Comparison of ENCODE assay signal across 17 mouse cellular contexts in genomic region chr2:128086301-128086886, GRCm38 (mm10). TPM values are rescaled to one million over a fixed set of nuclear protein-coding genes. Genes with fewer than 3 reads are reported as not detected.
DNase-seq lines count a peak whose midpoint lies in the region; ATAC-seq lines count a peak whose summit lies in the region.
"Had no signal": no experiment of that assay in that cellular context is flagged by ENCODE, and none has a peak within 500 bp of the region (broad histone marks: within the 10 kb centered on the region; RNA-seq: fewer than 3 reads in every experiment).

No protein-coding gene starts in this region.

- peaks cover 39% of the 10 kb centered on the region for H3K4me1 ChIP-seq in heart, embryonic 10.5 days
- peaks cover 32% of the 10 kb centered on the region; the same call in 1 of the 2 replicates for H3K4me1 ChIP-seq in kidney, embryonic 14.5 days (ENCODE audit: control insufficient read depth, insufficient read depth, low read length)
- H3K4me1 ChIP-seq: embryonic facial prominence, embryonic 12.5 days had no signal

- H3K36me3 ChIP-seq in heart, embryonic 10.5 days: no peaks in the 10 kb centered on the region
- no peaks in the 10 kb centered on the region for H3K36me3 ChIP-seq in kidney, embryonic 14.5 days (ENCODE audit: control insufficient read depth, insufficient read depth, low read length)
- H3K36me3 ChIP-seq: embryonic facial prominence, embryonic 12.5 days; liver, embryonic 12.5 days; neural tube, embryonic 13.5 days; stomach, embryonic 15.5 days had no signal

- H3K4me2 ChIP-seq in kidney, embryonic 14.5 days (replicated peaks; ENCODE audit: low read depth, low read length): peak overlapping the region; percentile 4; the same call in 1 of the 2 replicates
- H3K4me2 ChIP-seq: embryonic facial prominence, embryonic 12.5 days; liver, embryonic 12.5 days; neural tube, embryonic 13.5 days; stomach, embryonic 15.5 days had no signal

- peak overlapping the region; percentile 74 for H3K27ac ChIP-seq in heart, embryonic 10.5 days
- no peak overlapping the region; the same call in 1 of the 2 replicates for H3K27ac ChIP-seq in kidney, embryonic 14.5 days (ENCODE audit: low read depth, low read length)
- H3K27ac ChIP-seq: embryonic facial prominence, embryonic 12.5 days; liver, embryonic 12.5 days; neural tube, embryonic 13.5 days; stomach, embryonic 15.5 days had no signal

- no peaks in the 10 kb centered on the region for H3K27me3 ChIP-seq in heart, embryonic 10.5 days (ENCODE audit: insufficient read depth, poor library complexity, severe bottlenecking)
- H3K27me3 ChIP-seq in kidney, embryonic 14.5 days (ENCODE audit: control insufficient read depth, insufficient read depth, low read length): no peaks in the 10 kb centered on the region
- H3K27me3 ChIP-seq: embryonic facial prominence, embryonic 12.5 days; liver, embryonic 12.5 days; neural tube, embryonic 13.5 days; stomach, embryonic 15.5 days had no signal

- no peak overlapping the region for H3K4me3 ChIP-seq in heart, embryonic 10.5 days
- H3K4me3 ChIP-seq in kidney, embryonic 14.5 days (ENCODE audit: low read length): no peak overlapping the region
- H3K4me3 ChIP-seq: embryonic facial prominence, embryonic 12.5 days; liver, embryonic 12.5 days; megakaryocyte, embryonic 14.5 days; neural tube, embryonic 13.5 days; stomach, embryonic 15.5 days had no signal

- no peaks in the 10 kb centered on the region for H3K9me3 ChIP-seq in heart, embryonic 10.5 days
- peaks cover 4% of the 10 kb centered on the region; the same call in 1 of the 2 replicates for H3K9me3 ChIP-seq in kidney, embryonic 14.5 days (ENCODE audit: control insufficient read depth, low read length)
- H3K9me3 ChIP-seq: embryonic facial prominence, embryonic 12.5 days; liver, embryonic 12.5 days; megakaryocyte, embryonic 14.5 days; stomach, embryonic 15.5 days had no signal

- H3K9ac ChIP-seq in kidney, embryonic 14.5 days (ENCODE audit: low read depth, low read length): no peak overlapping the region
- H3K9ac ChIP-seq: embryonic facial prominence, embryonic 12.5 days; liver, embryonic 12.5 days; neural tube, embryonic 13.5 days; stomach, embryonic 15.5 days had no signal

- ATAC-seq in kidney, embryonic 14.5 days (ENCODE audit: low FRiP score, low TSS enrichment): no peak
- ATAC-seq: liver, embryonic 12.5 days had no signal

- 41% methylated on average over 14 of the region's 14 CpGs for WGBS in heart, embryonic 10.5 days
- WGBS in kidney, embryonic 14.5 days: 18% methylated on average over 14 of the region's 14 CpGs

- DNase-seq in heart, embryonic 10.5 days (ENCODE audit: low spot score): no peak
- DNase-seq in heart, adult 8-10 months (ENCODE audit: low spot score): no peak
- no peak for DNase-seq in kidney, postnatal 25 days
- peak; percentile 43 to 49 for DNase-seq in right cerebral cortex, adult 2 months (ENCODE audit: low spot score in 2 of 2)
- DNase-seq in right cerebral cortex, postnatal 14 days: no peak
- DNase-seq in urinary bladder, postnatal 36 days (ENCODE audit: low spot score in 2 of 2): no peak
- DNase-seq: adrenal gland, adult 2 months; cerebellum, adult 18-20 months; kidney, postnatal 10 days; layer of hippocampus, adult 9-11 months; spleen, adult 18-20 months had no signal

RNA-seq across cellular contexts. Expression of gene Bcl2l11, which starts 39.4 kb away (rescaled TPM):
- 16.9 and 17.4 TPM in 2 replicates for polyA plus RNA-seq in heart, embryonic 10.5 days (2016; fragmentation: Nextera tagmentation; extraction: Ambion mirVana)
- 10 to 100 TPM in 2 of 4 experiments, 1 to 10 TPM in 2; 7.6 to 16.4 (median 11.3) TPM for total RNA-seq in heart, adult 8-10 months (2022)
- 20.0 and 31.6 TPM in 2 replicates for polyA plus RNA-seq in kidney, embryonic 14.5 days (2014; fragmentation: Nextera tagmentation; extraction: Ambion mirVana)

Comparison
In these comparisons a context has a peak if more than half of its experiments do, and no peak if none do; other contexts are left out.
1. DNase-seq: peak in right cerebral cortex, adult 2 months (2 of 2); none in heart, embryonic 10.5 days (single experiment), heart, adult 8-10 months (single experiment), kidney, postnatal 25 days (0 of 2), right cerebral cortex, postnatal 14 days (single experiment) and urinary bladder, postnatal 36 days (0 of 2).